Mouse (Mus musculus) CH12.LX (cell line): ENCODE results near the gene Foxs1. TPM values are rescaled to one million over a fixed set of nuclear protein-coding genes. Genes with fewer than 3 reads are reported as not detected.

Experiments used
- DNase-seq: peaks from one replicate; pipeline ENCODE4 v3.0.0-alpha.2; 2013; ENCODE audit errors: extremely low read depth
- H3K27ac ChIP-seq: 2 replicates; pipeline ENCODE4 v1.5.1; 2012; ENCODE audit warnings: low read depth, mild to moderate bottlenecking, control low read depth, moderate library complexity; ENCODE audit not compliant: insufficient read depth
- H3K27me3 ChIP-seq: replicated peaks from 2 replicates; pipeline ENCODE3; 2012; ENCODE audit warnings: inconsistent platforms
- H3K36me3 ChIP-seq, 2 experiments: replicated peaks in 1 of 2; 2 replicates each; pipeline versions ENCODE3 to v1.6.1; 2012; ENCODE audit warnings: inconsistent platforms in 1 of 2, low read length in 1 of 2, mild to moderate bottlenecking in 1 of 2, mixed read lengths in 1 of 2, moderate library complexity in 1 of 2; ENCODE audit not compliant: control insufficient read depth in 1 of 2, insufficient read depth in 1 of 2
- H3K4me1 ChIP-seq, 2 experiments: 2 replicates each; pipeline ENCODE4 v1.6.1; 2012; ENCODE audit warnings: inconsistent platforms in 1 of 2, moderate library complexity in 1 of 2; ENCODE audit not compliant: insufficient read depth in 2 of 2, control insufficient read depth in 1 of 2
- H3K4me2 ChIP-seq: 2 replicates; pipeline ENCODE4 v1.6.1; 2012; ENCODE audit warnings: low read depth, mild to moderate bottlenecking, control low read depth; ENCODE audit not compliant: poor library complexity, insufficient read depth, severe bottlenecking
- H3K4me3 ChIP-seq, 3 experiments: fragments of 150-350 bp in 1 of 3; sonication (generic) in 1 of 3; replicated peaks in 1 of 3; 2 replicates each; pipeline versions ENCODE3 to v1.5.1; 2011 to 2012; ENCODE audit warnings: low read depth in 2 of 3, low read length in 2 of 3, mild to moderate bottlenecking in 2 of 3, moderate library complexity in 2 of 3, control low read depth in 1 of 3, improper control_type of control experiment in 1 of 3, inconsistent platforms in 1 of 3, mixed read lengths in 1 of 3; ENCODE audit not compliant: poor library complexity in 1 of 3
- H3K79me2 ChIP-seq: replicated peaks from 2 replicates; pipeline ENCODE4 v1.6.1; 2012; ENCODE audit warnings: mild to moderate bottlenecking, moderate library complexity; ENCODE audit not compliant: control insufficient read depth, poor library complexity, insufficient read depth, severe bottlenecking; ENCODE audit errors: extremely low read depth
- H3K9ac ChIP-seq: 2 replicates; pipeline ENCODE4 v1.6.1; 2012; ENCODE audit warnings: low read depth, mild to moderate bottlenecking, control low read depth, moderate library complexity; ENCODE audit not compliant: insufficient read depth
- H3K9me3 ChIP-seq: replicated peaks from 2 replicates; pipeline ENCODE3; 2012; ENCODE audit warnings: low read length, inconsistent platforms, mixed read lengths
- ETS1 ChIP-seq: conservative IDR thresholded peaks from 2 replicates; pipeline ENCODE4 v1.6.1; 2012; ENCODE audit warnings: low read depth, mild to moderate bottlenecking, inconsistent platforms, low read length, improper control_type of control experiment, moderate library complexity
- IRF4 ChIP-seq: IDR thresholded peaks from 2 replicates; pipeline ENCODE4 v1.6.1; 2014; ENCODE audit warnings: low read depth, mild to moderate bottlenecking, inconsistent platforms, low read length, improper control_type of control experiment
- KAT2A ChIP-seq: IDR thresholded peaks from 2 replicates; pipeline ENCODE4 v1.6.1; 2012; ENCODE audit warnings: low read length, improper control_type of control experiment, inconsistent platforms; ENCODE audit not compliant: insufficient replicate concordance
- MAFK ChIP-seq: IDR thresholded peaks from 2 replicates; pipeline ENCODE4 v1.6.1; 2011; ENCODE audit warnings: low read length, improper control_type of control experiment; ENCODE audit not compliant: insufficient replicate concordance
- MAX ChIP-seq: IDR thresholded peaks from 2 replicates; pipeline ENCODE4 v1.6.1; 2011; ENCODE audit warnings: low read length, improper control_type of control experiment
- MXI1 ChIP-seq: IDR thresholded peaks from 2 replicates; pipeline ENCODE4 v1.6.1; 2011; ENCODE audit warnings: mild to moderate bottlenecking, low read depth, low read length, improper control_type of control experiment
- NELFE ChIP-seq: IDR thresholded peaks from 2 replicates; pipeline ENCODE4 v1.6.1; 2011; ENCODE audit warnings: low read depth, low read length, improper control_type of control experiment
- PAX5 ChIP-seq: IDR thresholded peaks from 2 replicates; pipeline ENCODE4 v1.6.1; 2012; ENCODE audit warnings: low read length, inconsistent platforms, mixed read lengths
- POLR2AphosphoS2 ChIP-seq: IDR thresholded peaks from 2 replicates; pipeline ENCODE4 v1.6.1; 2011; ENCODE audit warnings: low read depth, low read length, improper control_type of control experiment
- RAD21 ChIP-seq: IDR thresholded peaks from 2 replicates; pipeline ENCODE4 v1.6.1; 2011; ENCODE audit warnings: low read depth, mild to moderate bottlenecking, low read length, improper control_type of control experiment, moderate library complexity
- TBP ChIP-seq: conservative IDR thresholded peaks from 2 replicates; pipeline ENCODE4 v1.6.1; 2011; ENCODE audit warnings: low read depth, low read length, improper control_type of control experiment
- ZC3H11A ChIP-seq: IDR thresholded peaks from 2 replicates; pipeline ENCODE4 v1.6.1; 2012; ENCODE audit warnings: low read depth, mild to moderate bottlenecking, inconsistent platforms, low read length, improper control_type of control experiment
- ZKSCAN1 ChIP-seq: IDR thresholded peaks from 2 replicates; pipeline ENCODE4 v1.6.1; 2012; ENCODE audit warnings: low read depth, inconsistent platforms, low read length, improper control_type of control experiment, borderline replicate concordance
- ZMIZ1 ChIP-seq: IDR thresholded peaks from 2 replicates; pipeline ENCODE4 v1.6.1; 2012; ENCODE audit warnings: low read depth, mild to moderate bottlenecking, inconsistent platforms, low read length, improper control_type of control experiment
- dilution Hi-C: fragments of 300-500 bp; cut with MboI; formaldehyde crosslinking; loops from 2 replicates; pipeline ENCODE4 v1.14.3; 2020; ENCODE audit warnings: low sequenced_read_pairs; ENCODE audit not compliant: extremely low pct_unique_long_range_greater_than_20kb, extremely low pct_ligation_motif_present
- in situ Hi-C: fragments of 300-500 bp; cut with MboI; formaldehyde crosslinking; loops from 3 replicates; pipeline ENCODE4 v1.14.3; 2019; ENCODE audit warnings: low sequenced_read_pairs, low pct_ligation_motif_present, low pct_unique_long_range_greater_than_20kb, mixed read lengths
- polyA plus RNA-seq: library from polyadenylated mRNA; unstranded; fragments of >175 nt; gene quantifications from 2 replicates; pipeline ENCODE4 v1.2.1, GENCODE M21; 2012; ENCODE audit warnings: low read depth; ENCODE audit not compliant: insufficient read length
- total RNA-seq, 2 experiments: library from RNA; depleted of rRNA; stranded (reverse); fragments of 300-350 nt in 1 of 2; fragments of >200 nt in 1 of 2; gene quantifications; 2 replicates each; pipeline ENCODE4 v1.2.3; 2012 to 2014

Foxs1 gene
- total and polyA plus RNA-seq, 3 experiments = 6.1 to 9.5 (median 9.1) TPM

DNA sequence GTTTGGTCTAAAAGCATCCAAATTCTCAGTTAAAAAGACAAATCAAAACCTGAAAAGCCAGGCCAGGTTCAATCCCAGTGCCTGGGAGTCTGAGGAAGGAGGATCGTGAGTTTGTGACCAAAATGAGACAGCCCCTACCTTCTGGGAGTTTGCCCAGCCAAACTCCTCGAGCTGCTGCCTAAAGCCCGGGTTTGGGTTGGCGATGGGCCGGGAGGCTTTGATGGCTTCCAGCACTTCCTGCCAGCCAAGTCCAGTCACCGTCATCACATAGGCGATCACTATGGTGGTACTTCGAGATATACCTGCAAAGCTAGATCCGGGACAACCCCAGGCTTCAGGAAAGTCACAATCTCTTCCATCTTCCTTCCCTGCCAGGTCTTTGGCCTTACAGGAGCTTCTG is 11.0 kb upstream of the Foxs1 start:
- Histone ChIP-seq H3K4me2 (no peak overlapping the region), H3K9ac (no peak overlapping the region), H3K4me3 (no peak overlapping the region), H3K4me1 (peaks cover 0 to 15% of the 10 kb centered on the region in 2 experiments; a peak in 2 of 4 replicates), H3K79me2 (no peaks in the 10 kb centered on the region), H3K9me3 (no peaks in the 10 kb centered on the region), H3K27me3 (peaks cover 92% of the 10 kb centered on the region), H3K27ac (no peak overlapping the region), H3K36me3 (no peaks in the 10 kb centered on the region)
- no peak for DNase-seq
- dilution Hi-C loops (no loop called here), in situ Hi-C loops (no loop called here)
- no peak for TF ChIP-seq PAX5
- no peak for TF ChIP-seq IRF4

DNA sequence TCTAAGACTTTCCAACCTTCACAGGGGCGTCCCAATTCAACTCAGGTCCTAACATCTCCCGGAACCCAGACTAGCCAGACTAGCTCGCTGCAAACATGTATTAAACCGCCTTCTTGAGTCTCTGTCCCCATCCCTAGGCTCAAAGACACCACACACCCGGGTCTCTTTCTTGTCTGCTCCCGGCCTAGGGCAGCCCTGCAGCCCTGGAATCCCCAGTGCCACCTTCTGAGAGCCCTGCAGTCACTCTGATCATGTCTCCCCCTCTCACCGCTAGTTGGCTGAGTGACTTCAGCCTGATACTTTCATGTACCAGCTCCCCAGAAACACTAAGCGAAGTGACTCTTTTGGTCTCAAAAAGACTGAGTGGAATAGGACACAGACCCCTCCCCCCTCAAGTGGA is 10.6 kb upstream of the Foxs1 start:
- Histone ChIP-seq H3K27ac (no peak overlapping the region), H3K36me3 (no peaks in the 10 kb centered on the region), H3K4me2 (no peak overlapping the region), H3K27me3 (peaks cover 92% of the 10 kb centered on the region), H3K9me3 (no peaks in the 10 kb centered on the region), H3K9ac (no peak overlapping the region), H3K79me2 (no peaks in the 10 kb centered on the region), H3K4me3 (no peak overlapping the region), H3K4me1 (peaks cover 0 to 15% of the 10 kb centered on the region in 2 experiments; a peak in 2 of 4 replicates)
- dilution Hi-C loops (no loop called here), in situ Hi-C loops (no loop called here)
- TF ChIP-seq ETS1 (no peak), ZC3H11A (no peak), MAFK (no peak), NELFE (no peak), PAX5 (no peak), MAX (no peak), RAD21 (no peak), MXI1 (no peak), POLR2AphosphoS2 (no peak), ZMIZ1 (no peak), KAT2A (no peak), ZKSCAN1 (no peak), TBP (no peak)
- DNase-seq = no peak
